Comparison of ENCODE assay signal across 8 mouse cellular contexts in the genomic region with DNA sequence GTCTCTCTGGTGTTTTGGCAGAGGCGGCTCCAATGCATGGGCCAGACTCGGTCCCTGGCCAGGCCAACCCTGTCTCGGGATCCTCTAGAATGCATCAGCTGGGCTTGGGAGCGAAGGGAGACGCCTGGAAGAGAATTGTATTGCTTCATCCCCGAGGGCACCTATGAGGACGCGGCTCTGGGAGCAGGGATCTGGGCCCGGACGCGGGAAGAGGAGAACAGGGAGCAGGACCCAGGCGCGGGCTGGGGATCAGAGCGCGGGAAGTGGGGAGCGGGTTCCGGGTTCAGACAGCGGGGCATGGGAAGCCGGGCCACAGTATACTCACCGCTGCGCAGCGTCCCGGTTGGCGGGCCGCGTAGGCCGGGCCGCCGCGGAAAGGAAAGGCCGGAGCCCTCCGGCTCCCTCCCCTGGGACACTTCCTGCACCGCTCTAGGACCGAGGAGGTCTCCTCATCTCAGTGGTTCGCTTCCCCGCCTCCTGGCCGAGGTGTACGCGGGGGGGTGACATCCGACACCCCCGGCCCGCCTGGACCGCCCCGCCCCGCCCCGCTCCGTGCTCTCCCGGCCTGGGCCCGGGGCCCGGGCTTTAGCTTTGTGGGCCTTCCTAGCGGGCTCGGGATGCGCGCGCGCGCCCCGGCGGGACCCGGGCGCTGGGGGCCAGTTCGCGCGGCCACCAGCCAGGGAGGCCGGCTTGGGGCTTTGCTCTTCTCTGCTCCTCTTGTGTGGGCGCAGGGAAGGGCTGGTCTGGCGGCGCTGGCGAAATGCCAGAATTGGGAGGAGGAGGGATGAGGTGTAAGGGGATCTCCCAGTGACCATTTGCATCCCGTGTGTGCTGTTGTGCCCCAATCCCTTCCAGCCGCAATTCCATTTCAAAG. TPM values are rescaled to one million over a fixed set of nuclear protein-coding genes. Genes with fewer than 3 reads are reported as not detected.
DNase-seq lines count a peak whose midpoint lies in the region; ATAC-seq and TF ChIP-seq lines count a peak whose summit lies in the region.

No protein-coding gene starts in this region.

- TF ChIP-seq POLR2A in bone marrow, adult 2 months (IDR thresholded peaks at IDR 0.05; ENCODE audit: borderline replicate concordance, control insufficient read depth, low read depth, low read length): peak; percentile 13; the same call in 1 of the 2 replicates
- peak; percentile 44; the same call in 1 of the 2 replicates for TF ChIP-seq POLR2A in liver, adult 2 months (IDR thresholded peaks at IDR 0.05; ENCODE audit: extremely low read depth, insufficient read depth, low read length)
- peak; percentile 51 for TF ChIP-seq POLR2A in myocyte (IDR thresholded peaks at IDR 0.05; ENCODE audit: insufficient read length, low read depth)

- H3K27me3 ChIP-seq in embryonic facial prominence, embryonic 15.5 days: no peaks in the 10 kb centered on the region
- no peaks in the 10 kb centered on the region for H3K27me3 ChIP-seq in heart, embryonic 10.5 days (ENCODE audit: insufficient read depth, poor library complexity, severe bottlenecking)
- no peaks in the 10 kb centered on the region for H3K27me3 ChIP-seq in kidney, embryonic 14.5 days (ENCODE audit: control insufficient read depth, insufficient read depth, low read length)
- no peaks in the 10 kb centered on the region for H3K27me3 ChIP-seq in liver, adult 2 months (ENCODE audit: control insufficient read depth, insufficient read depth, low read length)
- no peaks in the 10 kb centered on the region for H3K27me3 ChIP-seq in myocyte (ENCODE audit: control insufficient read depth, insufficient read depth, insufficient read length)

- H3K9ac ChIP-seq in embryonic facial prominence, embryonic 15.5 days: peak overlapping the region; percentile 97
- peak overlapping the region; percentile 95 for H3K9ac ChIP-seq in kidney, embryonic 14.5 days (ENCODE audit: low read depth, low read length)
- H3K9ac ChIP-seq in liver, adult 2 months (ENCODE audit: low read depth, low read length): peak overlapping the region; percentile 95

- peaks cover 39% of the 10 kb centered on the region for H3K36me3 ChIP-seq in embryonic facial prominence, embryonic 15.5 days
- H3K36me3 ChIP-seq in heart, embryonic 10.5 days: peaks cover 47% of the 10 kb centered on the region
- peaks cover 39% of the 10 kb centered on the region for H3K36me3 ChIP-seq in kidney, embryonic 14.5 days (ENCODE audit: control insufficient read depth, insufficient read depth, low read length)
- H3K36me3 ChIP-seq in liver, adult 2 months (ENCODE audit: control insufficient read depth, insufficient read depth, low read length): peaks cover 14% of the 10 kb centered on the region
- peaks cover 5% of the 10 kb centered on the region for H3K36me3 ChIP-seq in myocyte (ENCODE audit: control insufficient read depth, insufficient read depth)

- H3K4me3 ChIP-seq in bone marrow, adult 2 months (replicated peaks; ENCODE audit: control insufficient read depth, low read depth, low read length): peak overlapping the region; percentile 69
- peak overlapping the region; percentile 90 for H3K4me3 ChIP-seq in embryonic facial prominence, embryonic 15.5 days (replicated peaks)
- H3K4me3 ChIP-seq in heart, embryonic 10.5 days: peak overlapping the region; percentile 91
- peak overlapping the region; percentile 84 for H3K4me3 ChIP-seq in kidney, embryonic 14.5 days (ENCODE audit: low read length)
- H3K4me3 ChIP-seq in liver, adult 2 months (ENCODE audit: insufficient read depth, low read depth, low read length): peak overlapping the region; percentile 68
- H3K4me3 ChIP-seq in myocyte: peak overlapping the region; percentile 92

- under 1% methylated on average over 69 of the region's 71 CpGs for WGBS in bone marrow, adult 2 months
- under 1% methylated on average over 62 of the region's 71 CpGs for WGBS in embryonic facial prominence, embryonic 15.5 days
- under 1% methylated on average over 71 of the region's 71 CpGs for WGBS in heart, embryonic 10.5 days
- under 1% methylated on average over 60 of the region's 71 CpGs for WGBS in kidney, embryonic 14.5 days
- WGBS in liver, adult 2 months: under 1% methylated on average over 70 of the region's 71 CpGs

- H3K27ac ChIP-seq in bone marrow, adult 2 months (ENCODE audit: control insufficient read depth, insufficient read depth, low read depth, low read length, poor library complexity): peak overlapping the region; percentile 3; the same call in 1 of the 2 replicates
- H3K27ac ChIP-seq in embryonic facial prominence, embryonic 15.5 days (replicated peaks): peak overlapping the region; percentile 98
- H3K27ac ChIP-seq in heart, embryonic 10.5 days: peak overlapping the region; percentile 96
- H3K27ac ChIP-seq in kidney, embryonic 14.5 days (ENCODE audit: low read depth, low read length): peak overlapping the region; percentile 93
- H3K27ac ChIP-seq in liver, adult 2 months (replicated peaks; ENCODE audit: insufficient read depth, low read depth, low read length): peak overlapping the region; percentile 50

- H3K9me3 ChIP-seq in embryonic facial prominence, embryonic 15.5 days (replicated peaks): no peaks in the 10 kb centered on the region
- no peaks in the 10 kb centered on the region for H3K9me3 ChIP-seq in heart, embryonic 10.5 days
- no peaks in the 10 kb centered on the region for H3K9me3 ChIP-seq in kidney, embryonic 14.5 days (ENCODE audit: control insufficient read depth, low read length)

- peak overlapping the region; percentile 77 for H3K4me2 ChIP-seq in embryonic facial prominence, embryonic 15.5 days (replicated peaks)
- peak overlapping the region; percentile 88 for H3K4me2 ChIP-seq in kidney, embryonic 14.5 days (replicated peaks; ENCODE audit: low read depth, low read length)
- H3K4me2 ChIP-seq in myocyte (ENCODE audit: low read depth): peak overlapping the region; percentile 91

- peak overlapping the region; percentile 48 for H3ac ChIP-seq in myocyte (ENCODE audit: control insufficient read depth, insufficient read length)

- ATAC-seq in embryonic facial prominence, embryonic 15.5 days (ENCODE audit: insufficient number of reproducible peaks, low FRiP score, low TSS enrichment, low read depth): peak; percentile 95
- ATAC-seq in kidney, embryonic 14.5 days (ENCODE audit: low FRiP score, low TSS enrichment): peak; percentile 96

- no peaks in the 10 kb centered on the region for H3K79me2 ChIP-seq in liver, adult 2 months (ENCODE audit: control insufficient read depth, insufficient read depth, low read length)
- H3K79me2 ChIP-seq in myocyte (ENCODE audit: control insufficient read depth, insufficient read depth): peaks cover 24% of the 10 kb centered on the region

- H3K4me1 ChIP-seq in bone marrow, adult 2 months (ENCODE audit: control insufficient read depth, insufficient read depth, low read length): no peaks in the 10 kb centered on the region; the same call in 1 of the 2 replicates
- peaks cover 18% of the 10 kb centered on the region for H3K4me1 ChIP-seq in embryonic facial prominence, embryonic 15.5 days
- peaks cover 21% of the 10 kb centered on the region for H3K4me1 ChIP-seq in heart, embryonic 10.5 days
- peaks cover 13% of the 10 kb centered on the region; the same call in 1 of the 2 replicates for H3K4me1 ChIP-seq in kidney, embryonic 14.5 days (ENCODE audit: control insufficient read depth, insufficient read depth, low read length)
- peaks cover 6% of the 10 kb centered on the region; the same call in 1 of the 2 replicates for H3K4me1 ChIP-seq in liver, adult 2 months (ENCODE audit: control insufficient read depth, insufficient read depth, low read length)

- TF ChIP-seq CTCF in bone marrow, adult 2 months (IDR thresholded peaks at IDR 0.05; ENCODE audit: control insufficient read depth, insufficient read depth, low read length): no peak
- no peak for TF ChIP-seq CTCF in liver, adult 2 months (IDR thresholded peaks at IDR 0.05; ENCODE audit: low read depth, low read length)

- peak; percentile 68 to 70 for DNase-seq in B cell, adult 2 months
- peak; percentile 92 for DNase-seq in heart, embryonic 10.5 days (ENCODE audit: low spot score)
- peak; percentile 72 for DNase-seq in liver, adult 2 months (ENCODE audit: extremely low read depth, low read depth, low spot score)
- peak; percentile 65 to 79 for DNase-seq in spleen, postnatal 4 days (ENCODE audit: low spot score in 2 of 2)

RNA-seq across cellular contexts. Expression of a gene that starts 20.5 kb away (rescaled TPM):
- polyA plus RNA-seq in bone marrow, adult 2 months (2011; ENCODE audit: insufficient read depth, insufficient read length, low replicate concordance, missing spikeins): 4.2 and 7.9 TPM in 2 replicates
- 21.2 and 22.2 TPM in 2 replicates for polyA plus RNA-seq in embryonic facial prominence, embryonic 15.5 days (2015; fragmentation: Nextera tagmentation; extraction: Ambion mirVana)
- polyA plus RNA-seq in heart, embryonic 10.5 days (2016; fragmentation: Nextera tagmentation; extraction: Ambion mirVana): 19.9 and 22.9 TPM in 2 replicates
- 17.9 and 27.4 TPM in 2 replicates for polyA plus RNA-seq in kidney, embryonic 14.5 days (2014; fragmentation: Nextera tagmentation; extraction: Ambion mirVana)
- 5.1 and 7.1 TPM in 2 replicates for total RNA-seq in liver, adult 2 months (2014; rRNA removed)
- 8.0 and 9.4 TPM in 2 replicates for polyA plus RNA-seq in liver, adult 2 months (2012; rRNA removed)
- polyA plus RNA-seq in myocyte (2012; fragmentation: generic; extraction: Trizol): 26.4 TPM

RNA-seq across cellular contexts. Expression of a gene that starts 33.8 kb away (rescaled TPM):
- 1.3 and 1.6 TPM in 2 replicates for polyA plus RNA-seq in bone marrow, adult 2 months (2011; ENCODE audit: insufficient read depth, insufficient read length, low replicate concordance, missing spikeins)
- polyA plus RNA-seq in embryonic facial prominence, embryonic 15.5 days (2015; fragmentation: Nextera tagmentation; extraction: Ambion mirVana): 8.8 and 8.9 TPM in 2 replicates
- 5.2 and 5.9 TPM in 2 replicates for polyA plus RNA-seq in heart, embryonic 10.5 days (2016; fragmentation: Nextera tagmentation; extraction: Ambion mirVana)
- 9.9 and 10.3 TPM in 2 replicates for polyA plus RNA-seq in kidney, embryonic 14.5 days (2014; fragmentation: Nextera tagmentation; extraction: Ambion mirVana)
- total RNA-seq in liver, adult 2 months (2014; rRNA removed): 3.2 and 4.1 TPM in 2 replicates
- polyA plus RNA-seq in liver, adult 2 months (2012; rRNA removed): 0.34 and 0.39 TPM in 2 replicates
- 1.3 TPM for polyA plus RNA-seq in myocyte (2012; fragmentation: generic; extraction: Trizol)

RNA-seq across cellular contexts. Expression of a gene that starts 35.3 kb away (rescaled TPM):
- polyA plus RNA-seq in bone marrow, adult 2 months (2011; ENCODE audit: insufficient read depth, insufficient read length, low replicate concordance, missing spikeins): 4.1 and 4.2 TPM in 2 replicates
- polyA plus RNA-seq in embryonic facial prominence, embryonic 15.5 days (2015; fragmentation: Nextera tagmentation; extraction: Ambion mirVana): 0.16 and 0.25 TPM in 2 replicates
- polyA plus RNA-seq in heart, embryonic 10.5 days (2016; fragmentation: Nextera tagmentation; extraction: Ambion mirVana): 0.40 TPM in 1 of 2 replicates, not detected in the other
- 0.10 and 0.22 TPM in 2 replicates for polyA plus RNA-seq in kidney, embryonic 14.5 days (2014; fragmentation: Nextera tagmentation; extraction: Ambion mirVana)
- 0.55 and 0.60 TPM in 2 replicates for total RNA-seq in liver, adult 2 months (2014; rRNA removed)
- polyA plus RNA-seq in liver, adult 2 months (2012; rRNA removed): 0.14 and 0.44 TPM in 2 replicates
- polyA plus RNA-seq in myocyte (2012; fragmentation: generic; extraction: Trizol): 0.02 TPM

RNA-seq across cellular contexts. Expression of a gene that starts 55.1 kb away (rescaled TPM):
- 3.8 and 14.4 TPM in 2 replicates for polyA plus RNA-seq in bone marrow, adult 2 months (2011; ENCODE audit: insufficient read depth, insufficient read length, low replicate concordance, missing spikeins)
- polyA plus RNA-seq in embryonic facial prominence, embryonic 15.5 days (2015; fragmentation: Nextera tagmentation; extraction: Ambion mirVana): 115 and 121 TPM in 2 replicates
- 120 and 123 TPM in 2 replicates for polyA plus RNA-seq in heart, embryonic 10.5 days (2016; fragmentation: Nextera tagmentation; extraction: Ambion mirVana)
- polyA plus RNA-seq in kidney, embryonic 14.5 days (2014; fragmentation: Nextera tagmentation; extraction: Ambion mirVana): 98.4 and 108 TPM in 2 replicates
- total RNA-seq in liver, adult 2 months (2014; rRNA removed): 60.0 and 60.4 TPM in 2 replicates
- 70.9 and 76.3 TPM in 2 replicates for polyA plus RNA-seq in liver, adult 2 months (2012; rRNA removed)
- 67.2 TPM for polyA plus RNA-seq in myocyte (2012; fragmentation: generic; extraction: Trizol)

RNA-seq across cellular contexts. Expression of a gene that starts 56.2 kb away (rescaled TPM):
- 1.4 and 2.8 TPM in 2 replicates for polyA plus RNA-seq in bone marrow, adult 2 months (2011; ENCODE audit: insufficient read depth, insufficient read length, low replicate concordance, missing spikeins)
- 10.8 and 12.1 TPM in 2 replicates for polyA plus RNA-seq in embryonic facial prominence, embryonic 15.5 days (2015; fragmentation: Nextera tagmentation; extraction: Ambion mirVana)
- 14.5 and 15.3 TPM in 2 replicates for polyA plus RNA-seq in heart, embryonic 10.5 days (2016; fragmentation: Nextera tagmentation; extraction: Ambion mirVana)
- 10.2 and 15.1 TPM in 2 replicates for polyA plus RNA-seq in kidney, embryonic 14.5 days (2014; fragmentation: Nextera tagmentation; extraction: Ambion mirVana)
- total RNA-seq in liver, adult 2 months (2014; rRNA removed): 5.0 and 5.4 TPM in 2 replicates
- 3.8 and 4.7 TPM in 2 replicates for polyA plus RNA-seq in liver, adult 2 months (2012; rRNA removed)
- polyA plus RNA-seq in myocyte (2012; fragmentation: generic; extraction: Trizol): 4.5 TPM

Comparison
In these comparisons a context has a peak if more than half of its experiments do, and no peak if none do; other contexts are left out.
1. Peak in every context shown above with its lines: DNase-seq, ATAC-seq, H3K4me3 ChIP-seq and H3K27ac ChIP-seq.
2. H3K27ac ChIP-seq: peak in every context shown above with its lines; median percentile 98 in embryonic facial prominence, embryonic 15.5 days; 96 in heart, embryonic 10.5 days; 93 in kidney, embryonic 14.5 days; 50 in liver, adult 2 months; 3 in bone marrow, adult 2 months.